Mouse (Mus musculus) embryonic facial prominence, embryonic 14.5 days (tissue): ENCODE results near the gene Dpp4. TPM values are rescaled to one million over a fixed set of nuclear protein-coding genes. Genes with fewer than 3 reads are reported as not detected.

Source experiments
- ATAC-seq: fragments of 200-750 bp; cut with Nextera tagmentation; 2 replicates; pipeline ENCODE4 v1.8.0; 2017; ENCODE audit warnings: low read depth, moderate number of reproducible peaks, moderate TSS enrichment
- DNase-seq: peaks from one replicate; pipeline ENCODE4 v3.0.0-alpha.2; 2015; ENCODE audit warnings: low spot score
- H3K27ac ChIP-seq: fragments of 300-500 bp; sonication (generic); replicated peaks from 2 replicates; pipeline ENCODE4 v1.5.1; 2014; ENCODE audit warnings: low read depth, mild to moderate bottlenecking, low read length, moderate library complexity
- H3K27me3 ChIP-seq: fragments of 300-500 bp; sonication (generic); replicated peaks from 2 replicates; pipeline ENCODE4 v1.6.1; 2014; ENCODE audit warnings: low read length; ENCODE audit not compliant: control insufficient read depth, insufficient read depth
- H3K36me3 ChIP-seq: fragments of 300-500 bp; sonication (generic); 2 replicates; pipeline ENCODE4 v1.6.1; 2014; ENCODE audit warnings: low read length, mixed read lengths; ENCODE audit not compliant: control insufficient read depth, insufficient read depth
- H3K4me1 ChIP-seq: fragments of 300-500 bp; sonication (generic); 2 replicates; pipeline ENCODE4 v1.6.1; 2014; ENCODE audit warnings: antibody characterized with exemption, low read length; ENCODE audit not compliant: control insufficient read depth, insufficient read depth
- H3K4me2 ChIP-seq: fragments of 300-500 bp; sonication (generic); 2 replicates; pipeline ENCODE4 v1.6.1; 2014; ENCODE audit warnings: low read depth, mild to moderate bottlenecking, low read length, moderate library complexity, mixed read lengths
- H3K4me3 ChIP-seq: fragments of 300-500 bp; sonication (generic); 2 replicates; pipeline ENCODE4 v1.5.1; 2014; ENCODE audit warnings: low read depth, mild to moderate bottlenecking, low read length
- H3K9ac ChIP-seq: fragments of 300-500 bp; sonication (generic); 2 replicates; pipeline ENCODE4 v1.6.1; 2014; ENCODE audit warnings: low read depth, mild to moderate bottlenecking, low read length, moderate library complexity, mixed read lengths
- H3K9me3 ChIP-seq: fragments of 300-500 bp; sonication (generic); 2 replicates; pipeline ENCODE4 v1.6.1; 2016; ENCODE audit warnings: low read length; ENCODE audit not compliant: control insufficient read depth
- WGBS: fragments of 180-500 bp; shearing (Covaris S2); extraction: QIAGEN DNeasy Blood & Tissue Kit; methylation state at CpG from one replicate; pipeline ENCODE4 v1.1.7; 2014; 5-methylcytosine and 5-hydroxymethylcytosine counted together
- polyA plus RNA-seq: library from polyadenylated mRNA; unstranded; fragments of >200 nt; fragmentation: Nextera tagmentation; extraction: Ambion mirVana; gene quantifications from 2 replicates; pipeline ENCODE4 v1.2.1, GENCODE M21; 2014

The Dpp4 gene
- polyA plus RNA-seq, 1 experiment from 2014 or later = 9.7 TPM

DNA sequence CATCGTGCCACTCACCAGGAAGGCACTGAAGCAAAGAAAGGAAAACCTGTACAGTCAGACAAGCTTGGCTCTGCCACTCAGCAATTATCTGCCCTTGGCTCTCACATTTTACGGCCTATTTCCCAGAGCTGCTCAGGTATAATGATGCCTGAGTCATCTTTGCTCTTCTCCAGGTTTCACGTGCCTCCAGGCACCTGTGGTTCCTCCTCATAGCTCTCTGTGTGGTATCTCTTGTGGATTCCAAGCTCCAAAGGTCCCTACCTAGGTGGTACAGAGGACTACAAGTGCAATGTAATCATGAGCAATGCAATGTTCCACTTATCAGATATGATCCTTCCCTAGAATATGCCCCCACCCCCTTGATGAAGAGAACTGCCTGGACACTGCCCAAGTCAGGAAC, 8.0 kb upstream of the Dpp4 start:
- WGBS = 78% methylated on average over 3 of the region's 3 CpGs
- Histone ChIP-seq H3K9me3 (no peaks in the 10 kb centered on the region), H3K27me3 (no peaks in the 10 kb centered on the region), H3K4me1 (no peaks in the 10 kb centered on the region), H3K4me3 (no peak overlapping the region), H3K4me2 (no peak overlapping the region), H3K9ac (no peak overlapping the region), H3K36me3 (no peaks in the 10 kb centered on the region), H3K27ac (no peak overlapping the region)
- DNase-seq = no peak
- no peak for ATAC-seq

DNA sequence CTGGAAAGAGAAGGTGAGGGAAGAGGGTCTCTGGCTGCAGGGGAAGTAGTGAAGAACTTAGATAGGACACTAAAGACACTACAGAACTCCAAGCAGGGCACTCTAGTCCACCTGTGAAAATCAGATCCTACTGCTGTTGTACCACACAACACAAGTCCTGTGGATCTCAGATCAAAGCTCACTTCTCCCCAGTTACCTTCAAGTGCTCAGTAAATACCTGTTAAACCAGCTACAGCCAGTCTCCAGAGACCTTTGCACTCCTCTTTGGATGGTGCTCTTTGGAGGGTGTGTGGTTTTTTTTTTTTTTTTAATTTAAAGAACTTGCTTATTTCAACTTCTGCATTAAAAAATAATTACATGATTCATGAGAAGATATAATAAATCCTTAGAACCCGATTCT, 5.2 kb upstream of the Dpp4 start:
- 71% methylated on average over 1 of the region's 1 CpGs for WGBS
- DNase-seq (no peak), ATAC-seq (no peak)
- no peak overlapping the region for H3K9ac ChIP-seq
- H3K4me3 ChIP-seq = no peak overlapping the region
- no peaks in the 10 kb centered on the region for H3K9me3 ChIP-seq
- no peaks in the 10 kb centered on the region for H3K36me3 ChIP-seq
- H3K27ac ChIP-seq = no peak overlapping the region
- no peaks in the 10 kb centered on the region for H3K4me1 ChIP-seq
- H3K4me2 ChIP-seq = no peak overlapping the region
- H3K27me3 ChIP-seq = no peaks in the 10 kb centered on the region; the same call in 1 of the 2 replicates

- H3K27ac ChIP-seq = no peak overlapping the region
- peak; percentile 79 for DNase-seq
- H3K9ac ChIP-seq = peak overlapping the region; percentile 59
Observed at GRCm38 (mm10) chr2:62411211-62412080, 585 bp downstream of the Dpp4 start.

DNA sequence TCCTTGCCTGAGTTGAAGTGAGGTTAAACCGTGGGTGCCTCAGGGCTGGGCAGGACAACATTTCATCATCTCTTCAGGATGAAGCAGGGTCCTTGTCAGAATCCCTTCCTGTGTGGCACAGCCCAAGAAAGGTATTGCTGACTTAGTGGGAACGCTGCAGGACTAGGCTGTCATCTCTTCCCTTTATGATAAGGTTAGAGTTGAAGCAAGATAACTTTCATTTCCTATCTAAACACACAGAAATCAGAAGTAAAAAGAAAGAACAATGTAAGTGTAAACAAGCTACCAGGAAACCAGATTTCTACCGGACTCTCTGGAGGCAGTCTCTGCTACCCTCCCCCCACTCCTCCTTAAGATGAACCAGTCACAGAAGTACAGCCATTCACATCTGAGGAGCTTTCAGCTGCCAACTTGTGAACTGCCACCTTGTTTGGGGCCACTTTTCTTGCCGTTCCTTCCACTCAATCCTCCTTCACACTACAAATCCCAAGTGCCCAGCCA, 3.3 kb downstream of the Dpp4 start:
- no peak for DNase-seq
- no peak overlapping the region for H3K27ac ChIP-seq
- ATAC-seq = no peak
- peaks cover 3% of the 10 kb centered on the region; the same call in 1 of the 2 replicates for H3K4me1 ChIP-seq
- no peak overlapping the region for H3K9ac ChIP-seq
- no peaks in the 10 kb centered on the region for H3K9me3 ChIP-seq
- H3K27me3 ChIP-seq = peaks cover 14% of the 10 kb centered on the region
- H3K36me3 ChIP-seq = no peaks in the 10 kb centered on the region
- no peak overlapping the region for H3K4me2 ChIP-seq
- no peak overlapping the region for H3K4me3 ChIP-seq
- WGBS = 27% methylated on average over 4 of the region's 4 CpGs

More at GRCm38 (mm10) chr2:62411211-62412080, 585 bp downstream of the Dpp4 start:
- Histone ChIP-seq H3K4me2 (peak overlapping the region; percentile 83), H3K4me1 (peaks cover 3% of the 10 kb centered on the region; the same call in 1 of the 2 replicates), H3K36me3 (no peaks in the 10 kb centered on the region), H3K4me3 (peak overlapping the region; percentile 43), H3K27me3 (peaks cover 14% of the 10 kb centered on the region), H3K9me3 (no peaks in the 10 kb centered on the region)
- peak; percentile 89 for ATAC-seq
- 7% methylated on average over 45 of the region's 47 CpGs for WGBS

DNA sequence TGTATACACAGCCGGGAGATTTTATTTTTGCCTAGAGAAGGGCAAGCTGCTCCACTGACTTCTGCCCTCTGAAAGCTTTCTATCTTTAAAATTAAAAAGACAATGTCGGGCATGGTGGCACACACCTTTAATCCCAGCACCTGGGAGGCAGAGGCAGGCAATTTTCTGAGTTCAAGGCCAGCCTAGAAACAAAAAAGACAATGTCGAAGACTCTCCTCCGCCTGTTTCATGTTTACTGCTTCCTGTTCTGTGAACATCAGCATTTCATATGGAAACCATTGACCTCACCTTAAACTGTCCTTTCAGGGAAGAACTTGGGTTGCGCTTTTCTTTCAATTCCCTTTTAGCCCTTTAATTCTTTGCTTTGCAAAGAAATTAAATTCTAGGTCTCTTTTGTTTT, 3.8 kb downstream of the Dpp4 start:
- DNase-seq = no peak
- Histone ChIP-seq H3K9ac (no peak overlapping the region), H3K27ac (no peak overlapping the region), H3K27me3 (peaks cover 14% of the 10 kb centered on the region), H3K4me3 (no peak overlapping the region), H3K4me1 (peaks cover 3% of the 10 kb centered on the region; the same call in 1 of the 2 replicates), H3K4me2 (no peak overlapping the region), H3K9me3 (no peaks in the 10 kb centered on the region), H3K36me3 (no peaks in the 10 kb centered on the region)
- no peak for ATAC-seq
- WGBS = 70% methylated on average over 5 of the region's 5 CpGs

- Histone ChIP-seq H3K36me3 (no peaks in the 10 kb centered on the region), H3K4me2 (no peak overlapping the region), H3K4me3 (no peak overlapping the region), H3K4me1 (no peaks in the 10 kb centered on the region), H3K9ac (no peak overlapping the region), H3K27ac (no peak overlapping the region), H3K27me3 (no peaks in the 10 kb centered on the region), H3K9me3 (no peaks in the 10 kb centered on the region)
- WGBS = 85% methylated on average over 5 of the region's 5 CpGs
- DNase-seq = no peak
- no peak for ATAC-seq
Observed at GRCm38 (mm10) chr2:62403556-62404135, 8.4 kb downstream of the Dpp4 start.

DNA sequence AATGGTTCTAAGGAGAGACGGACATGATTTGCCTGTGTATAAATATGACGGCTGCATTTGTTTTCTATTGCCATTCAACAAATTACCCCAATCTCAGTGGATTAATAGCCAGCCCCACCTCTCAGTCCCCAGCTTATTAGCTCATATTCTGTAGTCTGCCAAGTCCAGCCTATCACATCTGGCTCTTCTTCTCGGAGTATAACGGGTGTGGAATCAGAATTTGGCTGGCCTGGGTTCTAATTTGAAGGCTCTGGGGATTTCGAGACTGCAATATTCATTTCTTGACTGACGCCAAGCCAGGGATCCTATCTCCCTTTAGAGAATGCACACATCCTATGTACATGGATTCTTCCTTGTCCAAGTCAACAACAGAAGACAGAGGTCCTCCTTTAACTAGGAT, 11.0 kb downstream of the Dpp4 start:
- WGBS = 82% methylated on average over 6 of the region's 6 CpGs
- H3K9me3 ChIP-seq = no peaks in the 10 kb centered on the region

DNA sequence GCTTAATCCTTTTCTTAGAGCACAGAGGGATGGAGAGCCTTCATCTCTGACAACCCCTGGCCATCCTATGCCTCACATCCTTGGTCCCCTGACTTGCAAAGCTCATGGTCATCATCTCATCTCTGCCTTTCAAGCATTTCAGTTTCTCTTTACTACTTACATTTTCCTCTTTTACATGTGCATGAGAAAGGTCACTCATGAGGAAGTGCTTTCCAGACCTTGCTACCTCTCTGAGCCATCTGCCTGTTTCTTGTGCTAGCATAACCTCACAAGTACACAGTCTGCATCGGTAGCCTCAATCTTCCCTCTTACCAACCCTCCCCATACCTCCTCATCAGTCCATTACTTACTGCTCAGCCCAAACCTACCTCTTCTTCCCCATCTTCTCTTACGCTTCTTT, 12.2 kb downstream of the Dpp4 start:
- Histone ChIP-seq H3K4me1 (no peaks in the 10 kb centered on the region), H3K36me3 (no peaks in the 10 kb centered on the region), H3K4me3 (no peak overlapping the region), H3K27me3 (no peaks in the 10 kb centered on the region), H3K27ac (no peak overlapping the region), H3K9me3 (no peaks in the 10 kb centered on the region), H3K9ac (no peak overlapping the region), H3K4me2 (no peak overlapping the region)
- no peak for DNase-seq
- no peak for ATAC-seq
- WGBS = 95% methylated on average over 2 of the region's 2 CpGs

More for the DNA sequence above, 11.0 kb downstream of the Dpp4 start:
- H3K4me2 ChIP-seq = no peak overlapping the region
- no peak overlapping the region for H3K9ac ChIP-seq
- no peaks in the 10 kb centered on the region for H3K27me3 ChIP-seq
- no peaks in the 10 kb centered on the region for H3K36me3 ChIP-seq
- no peak overlapping the region for H3K4me3 ChIP-seq
- ATAC-seq = no peak
- no peak for DNase-seq
- no peaks in the 10 kb centered on the region for H3K4me1 ChIP-seq
- H3K27ac ChIP-seq = no peak overlapping the region
